Mouse (Mus musculus) megakaryocyte, embryonic 14.5 days (primary cell): Measurements from ENCODE around the gene Rhbdd2.

Experiments used
- FLI1 ChIP-seq: IDR thresholded peaks from 2 replicates; pipeline ENCODE4 v1.6.1; 2012; ENCODE audit warnings: low read length, inconsistent platforms, mixed read lengths
- GATA1 ChIP-seq: IDR thresholded peaks from 3 replicates; pipeline ENCODE4 v1.6.1; 2012; ENCODE audit warnings: mixed read lengths, low read length, inconsistent platforms, borderline replicate concordance

DNA sequence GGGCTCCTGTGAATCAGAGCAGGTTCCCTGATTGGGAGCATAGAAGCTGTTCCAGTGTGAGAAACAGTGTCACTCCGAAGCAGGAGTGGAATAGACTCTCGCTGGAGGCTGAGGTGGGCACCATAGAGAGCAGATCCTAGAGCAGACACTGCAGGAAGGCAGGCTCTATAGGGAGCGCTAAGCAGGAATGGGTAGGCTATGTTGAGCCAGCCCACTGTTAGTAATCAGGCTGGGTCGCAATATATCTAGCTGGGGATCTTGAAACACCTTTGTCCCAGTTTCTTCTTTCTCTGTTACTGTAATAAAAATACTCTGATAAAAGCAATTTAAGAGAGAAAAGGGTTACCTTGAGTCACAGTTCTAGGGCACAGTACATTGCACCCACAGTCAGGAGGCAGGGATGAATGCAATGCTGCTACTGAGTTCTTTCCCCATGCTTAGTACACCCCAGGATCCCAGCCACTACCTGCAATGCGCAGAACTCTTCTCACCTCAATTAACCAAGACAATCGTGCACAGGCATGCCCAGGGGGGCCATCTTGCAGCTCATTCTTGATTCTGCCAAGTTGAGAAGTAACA is 48.6 kb downstream of the Rhbdd2 start:
- TF ChIP-seq GATA1 = no peak
- no peak for TF ChIP-seq FLI1
